Mouse (Mus musculus): Measurements from ENCODE around the gene Shroom3. TPM values are rescaled to one million over a fixed set of nuclear protein-coding genes. Genes with fewer than 3 reads are reported as not detected.
A peak's percentile ranks its signal among the peaks of the same experiment; 100 is the strongest.

Shroom3 gene
- polyA plus RNA-seq, 1 experiment from 2014 or later = 5.0 TPM

DNA sequence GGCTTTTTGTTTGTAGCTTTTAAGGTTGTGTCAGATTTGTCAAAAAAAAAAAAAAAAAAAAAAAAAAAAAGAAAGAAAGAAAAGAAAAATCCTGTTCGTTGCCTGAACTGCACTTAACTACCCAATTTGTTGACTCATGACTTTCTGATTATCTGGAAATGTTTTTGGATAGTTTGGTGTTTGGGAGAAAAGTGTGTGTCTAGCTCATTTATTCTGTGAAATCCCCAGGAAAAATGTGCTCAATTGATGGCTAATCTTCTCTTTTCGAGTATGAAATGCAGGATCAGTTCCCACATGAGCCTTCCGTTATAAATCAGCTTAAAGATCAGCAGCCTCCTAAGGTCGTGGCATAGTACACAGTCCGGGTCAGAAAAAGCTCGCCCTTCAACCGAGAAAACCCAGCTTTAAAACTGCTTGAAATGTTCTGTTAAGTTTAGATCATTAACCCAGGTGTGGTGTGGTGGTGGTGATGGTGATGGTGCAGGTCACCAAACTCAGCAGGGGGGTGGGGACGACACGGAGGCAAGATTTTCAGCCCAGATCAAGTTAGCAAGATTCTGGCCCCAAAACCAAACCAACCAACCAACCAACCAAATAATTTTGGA lies 738 bp downstream of the Shroom3 start:
- H3K36me3 ChIP-seq = no peaks in the 10 kb centered on the region

DNA sequence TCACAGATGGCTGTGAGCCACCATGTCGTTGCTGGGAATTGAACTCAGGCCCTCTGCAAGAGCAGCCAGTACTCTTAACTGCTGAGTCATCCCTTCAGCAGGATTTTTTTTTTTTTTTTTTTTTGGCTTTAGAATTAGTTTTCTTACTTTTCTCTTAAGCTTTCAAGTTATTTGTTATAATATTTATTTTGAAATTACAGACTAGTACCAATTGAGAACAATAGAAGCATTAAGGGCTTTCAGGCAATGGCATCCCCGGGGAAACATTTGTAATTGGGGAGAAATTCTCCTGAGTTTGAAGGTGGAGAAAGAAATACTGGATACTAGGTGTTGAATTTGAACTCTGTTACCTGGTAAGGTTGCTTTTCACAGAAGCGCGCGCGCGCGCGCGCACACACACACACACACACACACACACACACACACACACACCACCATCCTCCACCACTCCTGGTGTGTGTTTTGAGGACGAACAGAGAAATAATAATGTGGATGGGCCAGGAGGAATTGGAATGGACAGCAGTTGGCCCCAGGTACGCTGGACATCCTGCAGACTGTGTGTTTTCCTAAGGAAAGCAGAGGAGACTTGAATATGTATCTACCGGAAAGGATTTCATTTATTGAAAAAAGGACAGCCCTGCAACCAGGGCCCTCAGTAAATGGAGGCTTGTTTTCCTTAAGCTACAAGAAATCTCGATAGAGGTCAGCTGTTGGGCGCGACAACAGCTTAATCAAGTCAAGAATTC lies 1.7 kb downstream of the Shroom3 start:
- DNase-seq (ENCODE audit: low spot score) = no peak
- no peaks in the 10 kb centered on the region for H3K36me3 ChIP-seq
- H3K4me3 ChIP-seq = no peak overlapping the region
- H3K9me3 ChIP-seq (replicated peaks) = no peaks in the 10 kb centered on the region
- H3K4me1 ChIP-seq = peaks cover 18% of the 10 kb centered on the region
- 93% methylated on average over 16 of the region's 16 CpGs for WGBS
- H3K27me3 ChIP-seq (ENCODE audit: low read depth, poor library complexity, severe bottlenecking) = 0 out of 2 replicates have a peak, but pooled peaks cover 7% of the 10 kb centered on the region
- no peak overlapping the region for H3K27ac ChIP-seq

More for the DNA sequence above, 738 bp downstream of the Shroom3 start:
- no peak for DNase-seq (ENCODE audit: low spot score)
- Histone ChIP-seq H3K4me1 (peaks cover 18% of the 10 kb centered on the region), H3K27ac (no peak overlapping the region), H3K27me3 (ENCODE audit: low read depth, poor library complexity, severe bottlenecking) (0 out of 2 replicates have a peak, but pooled peaks cover 7% of the 10 kb centered on the region), H3K9me3 (replicated peaks) (no peaks in the 10 kb centered on the region), H3K4me3 (peak overlapping the region; percentile 62)
- 20% methylated on average over 9 of the region's 9 CpGs for WGBS

DNA sequence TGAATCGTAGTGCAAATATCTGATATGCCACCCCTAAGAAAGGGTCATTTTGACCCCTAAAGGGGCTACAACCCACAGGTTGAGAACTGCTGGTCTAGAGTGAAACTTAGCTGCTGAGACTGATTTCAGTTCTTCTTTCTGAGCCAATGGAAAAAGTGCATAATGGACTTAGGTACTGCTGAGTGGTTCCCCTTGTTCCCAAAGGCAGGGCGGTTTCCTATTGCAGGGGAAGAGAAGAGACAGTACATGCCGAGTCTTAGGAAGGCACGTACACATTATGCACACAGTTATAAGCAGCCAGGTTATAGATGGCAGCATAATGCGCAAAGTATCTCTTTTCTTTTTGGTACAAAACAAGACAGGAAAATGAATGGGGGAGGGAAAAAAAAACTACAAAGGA lies 4.9 kb downstream of the Shroom3 start:
- H3K9me3 ChIP-seq (replicated peaks) = no peaks in the 10 kb centered on the region
- H3K27me3 ChIP-seq (ENCODE audit: low read depth, poor library complexity, severe bottlenecking) = 0 out of 2 replicates have a peak, but pooled peaks cover 3% of the 10 kb centered on the region
- H3K4me3 ChIP-seq = no peak overlapping the region
- WGBS = 89% methylated on average over 5 of the region's 5 CpGs
- no peak for DNase-seq (ENCODE audit: low spot score)
- peaks cover 4% of the 10 kb centered on the region; the same call in 1 of the 2 replicates for H3K4me1 ChIP-seq
- H3K27ac ChIP-seq = no peak overlapping the region
- H3K36me3 ChIP-seq = no peaks in the 10 kb centered on the region

DNA sequence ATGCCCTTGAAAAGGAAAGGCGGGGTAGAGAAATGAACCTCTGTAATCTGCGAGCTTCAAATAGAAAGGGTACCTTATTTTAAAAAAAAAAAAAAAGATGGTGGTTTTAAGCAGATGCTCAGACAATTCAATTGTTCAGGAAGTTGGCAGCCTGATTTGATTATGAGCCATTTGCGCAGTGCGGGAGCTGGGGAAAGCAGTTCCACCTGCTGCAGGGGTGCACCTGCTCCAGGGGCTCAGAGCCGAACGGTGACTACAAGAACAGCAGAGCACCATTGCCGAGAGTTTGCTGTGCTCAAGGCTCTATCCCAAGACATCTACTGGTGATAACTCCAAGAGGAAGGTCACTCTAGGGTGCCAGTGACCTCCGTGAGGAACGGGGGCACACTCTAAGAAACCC lies 5.3 kb downstream of the Shroom3 start:
- WGBS = 91% methylated on average over 9 of the region's 9 CpGs
- DNase-seq (ENCODE audit: low spot score) = no peak
- Histone ChIP-seq H3K4me3 (no peak overlapping the region), H3K9me3 (replicated peaks) (no peaks in the 10 kb centered on the region), H3K27me3 (ENCODE audit: low read depth, poor library complexity, severe bottlenecking) (0 out of 2 replicates have a peak, but pooled peaks cover 3% of the 10 kb centered on the region), H3K27ac (no peak overlapping the region), H3K36me3 (no peaks in the 10 kb centered on the region), H3K4me1 (peaks cover under 1% of the 10 kb centered on the region; the same call in 1 of the 2 replicates)

DNA sequence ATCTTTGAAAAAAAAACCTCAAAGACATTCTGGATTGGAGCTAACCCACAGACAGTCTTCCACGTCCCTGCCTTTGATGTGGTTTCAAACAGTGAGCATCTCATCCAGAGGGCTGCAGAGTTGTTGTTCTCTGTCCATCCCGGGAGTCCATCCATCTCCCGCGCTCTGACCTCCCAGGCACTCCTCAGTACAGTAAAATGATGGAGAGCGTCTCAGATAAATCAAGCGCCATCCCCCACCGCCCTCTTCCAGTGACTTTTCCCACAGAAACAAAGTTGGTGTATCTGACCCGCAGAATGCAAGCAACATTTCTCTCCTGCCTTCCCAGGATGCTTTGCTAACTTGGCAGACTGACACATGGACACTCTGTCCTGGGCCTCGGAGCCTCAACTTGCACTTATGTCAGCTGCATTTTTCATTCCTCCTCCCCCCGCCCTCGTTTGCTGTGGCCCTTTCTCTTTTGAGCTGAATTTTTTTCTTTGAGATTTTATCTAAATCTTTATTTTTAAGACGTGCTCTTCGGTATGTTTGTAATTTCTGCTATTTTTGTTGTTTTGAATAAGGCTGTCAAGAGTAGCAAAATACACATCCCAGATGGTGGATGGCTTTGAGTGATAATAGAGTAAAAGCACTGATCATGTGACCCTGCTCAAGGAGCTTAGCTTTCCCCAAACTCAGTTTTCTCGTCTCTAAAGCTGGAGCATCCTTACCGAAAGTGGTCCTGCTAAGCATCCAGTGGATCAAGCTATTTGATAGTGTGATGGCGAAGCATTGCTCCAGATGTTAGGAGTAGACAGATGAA lies 9.2 kb downstream of the Shroom3 start:
- 62% methylated on average over 16 of the region's 16 CpGs for WGBS
- H3K27ac ChIP-seq = no peak overlapping the region
- H3K4me1 ChIP-seq = no peaks in the 10 kb centered on the region

DNA sequence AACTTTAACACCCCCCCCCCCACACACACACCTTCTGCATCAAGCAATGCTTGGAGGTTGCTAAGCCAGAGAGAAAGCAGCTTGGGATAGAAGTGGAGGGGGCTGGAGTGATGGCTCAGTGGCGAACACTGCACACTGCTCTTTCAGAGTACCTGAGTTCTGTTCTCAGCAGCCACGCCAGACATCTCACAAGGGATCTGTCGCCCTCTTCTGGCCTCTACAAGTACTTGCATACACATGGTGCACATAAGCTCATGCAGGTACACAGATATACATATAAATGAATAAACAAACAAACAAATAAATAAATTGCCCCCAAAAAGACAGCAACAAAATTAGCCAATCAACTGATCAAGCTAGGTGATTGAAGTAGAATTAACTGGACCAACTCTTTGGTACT lies 10.5 kb downstream of the Shroom3 start:
- no peak overlapping the region for H3K4me3 ChIP-seq
- H3K36me3 ChIP-seq = no peaks in the 10 kb centered on the region
- peaks cover 8% of the 10 kb centered on the region for H3K4me1 ChIP-seq
- WGBS = 90% methylated on average over 3 of the region's 3 CpGs
- no peaks in the 10 kb centered on the region for H3K27me3 ChIP-seq (ENCODE audit: low read depth, poor library complexity, severe bottlenecking)
- DNase-seq (ENCODE audit: low spot score) = no peak
- no peak overlapping the region for H3K27ac ChIP-seq
- H3K9me3 ChIP-seq (replicated peaks) = no peaks in the 10 kb centered on the region

More for the DNA sequence above, 9.2 kb downstream of the Shroom3 start:
- no peaks in the 10 kb centered on the region for H3K36me3 ChIP-seq
- H3K4me3 ChIP-seq = no peak overlapping the region
- H3K9me3 ChIP-seq (replicated peaks) = no peaks in the 10 kb centered on the region
- no peak for DNase-seq (ENCODE audit: low spot score)
- H3K27me3 ChIP-seq (ENCODE audit: low read depth, poor library complexity, severe bottlenecking) = no peaks in the 10 kb centered on the region

DNA sequence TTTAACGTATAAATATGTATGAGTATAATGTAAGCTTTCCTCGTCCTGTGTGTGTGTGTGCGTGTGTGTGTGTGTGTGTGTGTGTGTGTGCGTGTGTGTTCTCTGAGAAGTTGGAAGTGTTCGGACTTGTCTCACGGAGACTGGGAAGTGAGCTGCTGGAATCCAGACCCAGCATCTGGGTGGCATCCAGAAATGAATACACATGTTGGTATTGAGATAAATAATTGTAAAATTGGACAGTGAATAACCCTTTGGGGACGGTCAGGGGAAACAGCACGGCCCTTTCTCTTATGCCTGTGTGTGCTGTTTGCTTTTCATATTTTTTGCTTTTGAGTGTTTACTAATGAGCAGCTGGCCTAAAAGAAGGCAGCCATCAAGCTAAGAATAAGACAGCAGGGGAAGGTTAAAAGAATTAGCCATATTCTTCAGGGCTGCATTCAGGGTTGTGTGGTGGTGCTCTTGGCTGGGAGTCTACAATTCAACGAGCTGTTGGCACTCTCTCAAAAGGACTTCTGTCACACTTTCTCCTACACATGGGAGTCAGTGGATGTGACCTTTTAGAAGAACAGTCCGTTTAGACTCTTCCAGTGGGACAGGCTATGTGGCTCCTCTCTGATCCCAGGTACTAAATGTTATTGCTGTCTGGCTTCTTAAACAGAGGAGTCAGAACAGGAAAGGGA lies 11.2 kb downstream of the Shroom3 start:
- 90% methylated on average over 10 of the region's 10 CpGs for WGBS
- no peaks in the 10 kb centered on the region for H3K27me3 ChIP-seq (ENCODE audit: low read depth, poor library complexity, severe bottlenecking)
- H3K36me3 ChIP-seq = no peaks in the 10 kb centered on the region
- no peak overlapping the region for H3K4me3 ChIP-seq
- peaks cover 14% of the 10 kb centered on the region for H3K4me1 ChIP-seq
- no peaks in the 10 kb centered on the region for H3K9me3 ChIP-seq (replicated peaks)
- no peak for DNase-seq (ENCODE audit: low spot score)
- no peak overlapping the region for H3K27ac ChIP-seq

DNA sequence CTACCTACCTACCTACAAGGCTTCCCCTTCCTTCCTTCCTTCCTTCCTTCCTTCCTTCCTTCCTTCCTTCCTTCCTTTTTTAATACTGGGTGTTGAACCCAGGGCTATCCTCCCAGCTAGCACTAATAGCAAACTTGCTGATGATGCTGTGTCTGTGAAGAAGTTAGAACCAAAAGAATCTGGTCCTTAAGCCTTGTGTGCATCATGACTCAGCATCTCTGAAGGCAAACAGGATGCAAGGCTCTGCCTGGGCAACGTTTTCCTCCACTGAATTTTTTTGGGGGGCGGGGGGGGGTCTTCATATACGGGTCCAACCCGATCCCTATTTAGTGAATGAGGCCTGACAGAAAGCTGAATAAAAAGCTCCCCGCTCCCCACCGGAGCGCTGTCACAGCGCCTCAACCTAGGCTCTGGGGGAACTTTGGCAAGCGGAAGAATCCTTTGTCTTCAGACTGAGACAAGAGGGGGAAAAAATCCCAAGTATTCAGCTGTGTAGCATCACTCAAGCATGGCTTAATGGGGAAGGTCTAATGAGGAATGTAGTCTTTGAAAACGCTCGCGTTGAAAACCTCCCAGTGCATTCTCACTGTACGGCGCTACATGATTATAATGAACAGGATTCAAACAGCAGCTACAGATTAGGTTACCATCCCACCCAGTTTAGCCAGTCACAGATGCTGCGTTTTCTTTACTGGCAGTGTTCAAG lies 15.0 kb downstream of the Shroom3 start:
- peaks cover 14% of the 10 kb centered on the region for H3K4me1 ChIP-seq
- no peaks in the 10 kb centered on the region for H3K9me3 ChIP-seq (replicated peaks)
- no peaks in the 10 kb centered on the region for H3K27me3 ChIP-seq (ENCODE audit: low read depth, poor library complexity, severe bottlenecking)
- H3K36me3 ChIP-seq = no peaks in the 10 kb centered on the region
- 10% methylated on average over 15 of the region's 15 CpGs for WGBS
- DNase-seq (ENCODE audit: low spot score) = no peak
- H3K4me3 ChIP-seq = peak overlapping the region; percentile 38
- peak overlapping the region; percentile 61 for H3K27ac ChIP-seq

DNA sequence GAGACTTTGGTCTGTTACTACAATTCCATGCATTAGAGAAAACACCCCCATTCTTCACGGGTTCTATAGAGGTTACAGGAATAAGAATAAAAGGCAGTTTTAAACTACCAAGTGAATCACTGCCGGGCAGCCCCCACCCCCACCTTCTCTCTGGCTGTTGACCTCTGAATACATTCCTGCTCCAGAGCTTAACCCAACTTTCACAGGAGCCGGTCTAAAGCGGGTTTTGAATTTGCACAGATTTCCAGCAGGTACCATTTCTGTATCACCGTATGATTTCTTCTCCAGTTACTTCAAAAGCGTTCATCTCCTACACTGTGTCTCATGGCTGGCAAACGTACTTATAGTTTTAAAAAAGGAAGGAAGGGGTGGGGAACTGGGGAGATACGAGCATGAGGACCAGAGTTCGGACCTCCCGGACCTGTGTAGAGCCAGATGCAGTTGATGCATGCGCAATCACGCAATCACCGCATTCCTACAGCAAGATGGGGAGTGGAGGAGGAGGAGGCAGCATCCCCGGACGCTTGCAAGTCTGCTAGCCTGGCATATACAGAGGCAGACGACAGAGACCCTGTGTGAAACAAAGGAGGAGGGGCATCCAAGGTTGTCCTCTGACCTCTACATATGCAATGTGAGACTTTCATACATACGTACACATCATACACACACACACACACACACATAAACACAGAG lies 15.7 kb downstream of the Shroom3 start:
- no peaks in the 10 kb centered on the region for H3K9me3 ChIP-seq (replicated peaks)
- WGBS = 33% methylated on average over 17 of the region's 17 CpGs
- H3K4me3 ChIP-seq = peak overlapping the region; percentile 38
- no peaks in the 10 kb centered on the region for H3K36me3 ChIP-seq
- no peaks in the 10 kb centered on the region for H3K27me3 ChIP-seq (ENCODE audit: low read depth, poor library complexity, severe bottlenecking)
- H3K4me1 ChIP-seq = peaks cover 14% of the 10 kb centered on the region
- H3K27ac ChIP-seq = peak overlapping the region; percentile 61
- peak; percentile 40 for DNase-seq (ENCODE audit: low spot score)

DNA sequence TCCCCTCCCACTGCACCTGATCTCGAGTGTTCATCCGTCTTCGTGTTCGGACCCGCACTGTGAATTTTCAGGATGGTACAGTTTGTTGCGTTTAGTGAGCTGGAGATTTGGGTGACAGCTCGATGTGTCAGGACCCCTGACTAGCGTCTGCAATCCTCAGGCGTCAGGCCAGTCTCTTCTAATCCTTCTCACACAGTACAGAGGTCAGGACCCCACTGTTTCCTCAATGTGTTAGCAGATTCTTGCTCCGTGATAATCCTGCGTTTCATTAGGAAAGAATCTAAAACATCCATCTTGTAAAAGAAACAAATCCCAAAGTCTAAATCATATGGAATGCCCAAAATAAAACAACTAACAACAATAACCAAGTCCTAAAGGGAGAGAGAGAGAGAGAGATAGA lies 18.5 kb downstream of the Shroom3 start:
- Histone ChIP-seq H3K4me1 (peaks cover 14% of the 10 kb centered on the region), H3K36me3 (no peaks in the 10 kb centered on the region), H3K27me3 (ENCODE audit: low read depth, poor library complexity, severe bottlenecking) (no peaks in the 10 kb centered on the region), H3K9me3 (replicated peaks) (no peaks in the 10 kb centered on the region), H3K27ac (no peak overlapping the region), H3K4me3 (no peak overlapping the region)
- DNase-seq (ENCODE audit: low spot score) = no peak
- WGBS = 66% methylated on average over 11 of the region's 11 CpGs

DNA sequence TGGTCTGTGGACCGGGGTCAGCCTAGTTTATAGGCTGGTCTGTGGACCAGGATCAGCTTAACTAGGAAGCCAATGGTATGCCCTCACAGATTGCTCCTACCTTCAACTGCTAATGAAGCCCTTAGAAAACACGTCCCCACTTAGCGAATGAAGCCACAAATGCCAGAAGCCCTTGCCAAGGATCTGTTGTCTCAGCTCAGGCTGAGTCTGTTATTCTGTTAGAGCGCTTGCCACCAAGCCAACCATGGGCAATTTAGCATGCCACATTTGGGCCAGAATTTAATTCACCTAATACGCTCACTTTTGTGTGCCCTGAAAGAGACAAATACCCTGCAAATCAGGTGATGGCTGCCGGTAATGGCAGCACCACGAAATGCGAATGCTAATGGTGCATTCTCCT lies 20.4 kb downstream of the Shroom3 start:
- no peak overlapping the region for H3K27ac ChIP-seq
- H3K27me3 ChIP-seq (ENCODE audit: low read depth, poor library complexity, severe bottlenecking) = no peaks in the 10 kb centered on the region
- H3K36me3 ChIP-seq = no peaks in the 10 kb centered on the region
- no peak overlapping the region for H3K4me3 ChIP-seq
- no peak for DNase-seq (ENCODE audit: low spot score)
- WGBS = 82% methylated on average over 8 of the region's 8 CpGs
- peaks cover 7% of the 10 kb centered on the region for H3K4me1 ChIP-seq
- no peaks in the 10 kb centered on the region for H3K9me3 ChIP-seq (replicated peaks)

Data from limb, embryonic 10.5 days (tissue).